ENCODE assay signal across 8 mouse cellular contexts in genomic region chr2:36009386-36009785, GRCm38 (mm10). TPM values are rescaled to one million over a fixed set of nuclear protein-coding genes. Genes with fewer than 3 reads are reported as not detected.
DNase-seq lines count a peak whose midpoint lies in the region; ATAC-seq and TF ChIP-seq lines count a peak whose summit lies in the region.

No protein-coding gene starts in this region.

- H3K9me3 ChIP-seq in forebrain, postnatal 0 days (ENCODE audit: low read length): no peaks in the 10 kb centered on the region

- no peak overlapping the region for H3K4me3 ChIP-seq in forebrain, postnatal 0 days (ENCODE audit: low read depth, low read length)

- peak; percentile 91 for TF ChIP-seq CTCF in forebrain, postnatal 0 days (IDR thresholded peaks at IDR 0.05; ENCODE audit: low read depth)

- peak; percentile 73 to 74 for DNase-seq in B cell, adult 2 months
- peak; percentile 81 for DNase-seq in ES-CJ7 (ENCODE audit: low read depth, low spot score)
- peak; percentile 34 for DNase-seq in cerebellum, adult 11-12 months
- peak; percentile 89 for DNase-seq in forebrain, postnatal 0 days
- DNase-seq in kidney, postnatal 10 days: peak; percentile 79
- peak; percentile 79 for DNase-seq in lung, postnatal 14 days
- peak; percentile 48 to 74 for DNase-seq in right cerebral cortex, adult 2 months (ENCODE audit: low spot score in 2 of 2)

- H3K27me3 ChIP-seq in forebrain, postnatal 0 days (ENCODE audit: insufficient read depth, low read length): no peaks in the 10 kb centered on the region

- no peak overlapping the region for H3K9ac ChIP-seq in forebrain, postnatal 0 days

- H3K4me2 ChIP-seq in forebrain, postnatal 0 days (ENCODE audit: low read depth): no peak overlapping the region

- WGBS in forebrain, postnatal 0 days: 25% methylated on average over 4 of the region's 4 CpGs

- peak; percentile 75 for ATAC-seq in forebrain, postnatal 0 days
- no peak for ATAC-seq in erythroblast, adult 5-6 weeks (replicated peaks; ENCODE audit: low FRiP score, poor library complexity, severe bottlenecking)

- no peaks in the 10 kb centered on the region for H3K36me3 ChIP-seq in forebrain, postnatal 0 days (ENCODE audit: insufficient read depth)

- H3K27ac ChIP-seq in forebrain, postnatal 0 days (ENCODE audit: low read depth, low read length): no peak overlapping the region

- 0 out of 2 replicates have a peak, but pooled peaks cover 7% of the 10 kb centered on the region for H3K4me1 ChIP-seq in forebrain, postnatal 0 days (ENCODE audit: insufficient read depth)

RNA-seq across cellular contexts. Expression of gene Ttll11, which starts 29.7 kb away (rescaled TPM):
- 6.9 and 9.2 TPM in 2 replicates for total RNA-seq in forebrain, postnatal 0 days (2014; rRNA removed)
- polyA plus RNA-seq in forebrain, postnatal 0 days (2015; fragmentation: Nextera tagmentation; extraction: Ambion mirVana): 6.4 and 7.2 TPM in 2 replicates
- not detected in 2 replicates for total RNA-seq in erythroblast, adult 5-6 weeks (2015; ENCODE audit: low replicate concordance)
- total RNA-seq in erythroblast, adult 5-6 weeks (2017; ENCODE audit: low replicate concordance): not detected in 2 replicates

RNA-seq across cellular contexts. Expression of gene Ndufa8, which starts 39.8 kb away (rescaled TPM):
- 74.0 and 111 TPM in 2 replicates for total RNA-seq in forebrain, postnatal 0 days (2014; rRNA removed)
- 333 and 372 TPM in 2 replicates for polyA plus RNA-seq in forebrain, postnatal 0 days (2015; fragmentation: Nextera tagmentation; extraction: Ambion mirVana)
- 16.9 and 28.4 TPM in 2 replicates for total RNA-seq in erythroblast, adult 5-6 weeks (2015; ENCODE audit: low replicate concordance)
- total RNA-seq in erythroblast, adult 5-6 weeks (2017; ENCODE audit: low replicate concordance): 6.5 and 9.3 TPM in 2 replicates

RNA-seq across cellular contexts. Expression of gene Morn5, which starts 39.9 kb away (rescaled TPM):
- total RNA-seq in forebrain, postnatal 0 days (2014; rRNA removed): 1.0 and 2.2 TPM in 2 replicates
- 3.9 and 4.4 TPM in 2 replicates for polyA plus RNA-seq in forebrain, postnatal 0 days (2015; fragmentation: Nextera tagmentation; extraction: Ambion mirVana)
- total RNA-seq in erythroblast, adult 5-6 weeks (2015; ENCODE audit: low replicate concordance): not detected in 2 replicates
- not detected in 2 replicates for total RNA-seq in erythroblast, adult 5-6 weeks (2017; ENCODE audit: low replicate concordance)

Comparison
In these comparisons a context has a peak if more than half of its experiments do, and no peak if none do; other contexts are left out.
1. DNase-seq: peak in every context shown above with its lines; median percentile 89 in forebrain, postnatal 0 days; 81 in ES-CJ7; 79 in kidney, postnatal 10 days; 79 in lung, postnatal 14 days; 74 in B cell, adult 2 months; 61 in right cerebral cortex, adult 2 months; 34 in cerebellum, adult 11-12 months.